15 mouse cellular contexts compared by ENCODE assay signal in genomic region chr5:139337826-139338370, GRCm38 (mm10). TPM values are rescaled to one million over a fixed set of nuclear protein-coding genes. Genes with fewer than 3 reads are reported as not detected.
DNase-seq lines count a peak whose midpoint lies in the region; TF ChIP-seq lines count a peak whose summit lies in the region.
"Had no signal": no experiment of that assay in that cellular context is flagged by ENCODE, and none has a peak within 500 bp of the region (broad histone marks: within the 10 kb centered on the region; RNA-seq: fewer than 3 reads in every experiment).

No protein-coding gene starts in this region.

- no peaks in the 10 kb centered on the region; the same call in 1 of the 2 replicates for H3K4me1 ChIP-seq in heart, adult 2 months (ENCODE audit: control insufficient read depth, insufficient read depth, low read length)
- H3K4me1 ChIP-seq: forebrain, embryonic 13.5 days; limb, embryonic 10.5 days had no signal

- H3K36me3 ChIP-seq in heart, adult 2 months (ENCODE audit: control insufficient read depth, insufficient read depth, low read length), result no peaks in the 10 kb centered on the region

- intact Hi-C loops in heart, adult 2 months (cut with DNase I), result loop anchor here (2.0 kb wide), 1 partner anchor 17 kb away; no protein-coding TSS in a partner anchor

- 25% methylated on average over 13 of the region's 13 CpGs for WGBS in heart, adult 2 months

- H3K79me2 ChIP-seq in heart, adult 2 months (replicated peaks; ENCODE audit: control insufficient read depth, insufficient read depth, low read length), result no peaks in the 10 kb centered on the region

- peak overlapping the region; percentile 47 for H3K27ac ChIP-seq in heart, adult 2 months
- H3K27ac ChIP-seq: forebrain, embryonic 13.5 days; limb, embryonic 10.5 days had no signal

- no peak for TF ChIP-seq CTCF in heart, adult 2 months (IDR thresholded peaks at IDR 0.05)

- no peak overlapping the region for H3K4me3 ChIP-seq in heart, adult 2 months
- H3K4me3 ChIP-seq: forebrain, embryonic 13.5 days; limb, embryonic 10.5 days; megakaryocyte, embryonic 14.5 days had no signal

- no peak for TF ChIP-seq EP300 in heart, adult 2 months (IDR thresholded peaks at IDR 0.05; ENCODE audit: insufficient read depth, low read depth, low read length)

- DNase-seq in heart, adult 2 months, result peak in 1 of 2 experiments; percentile 30
- DNase-seq in heart, adult 8-10 months (ENCODE audit: low spot score), result no peak
- peak; percentile 70 for DNase-seq in adipocyte (ENCODE audit: low spot score)
- peak; percentile 94 to 95 for DNase-seq in cerebellum, postnatal 10 days
- peak; percentile 44 for DNase-seq in heart, postnatal 4 days
- no peak for DNase-seq in thymus, postnatal 10 days (ENCODE audit: low spot score in 2 of 2)
- no peak for DNase-seq in layer of hippocampus, adult 18-20 months (ENCODE audit: low spot score in 2 of 2)
- no peak for DNase-seq in thymus, postnatal 4 days
- DNase-seq: gastrocnemius, postnatal 36 days; liver, postnatal 0 days had no signal

- no peaks in the 10 kb centered on the region for H3K27me3 ChIP-seq in heart, adult 2 months (ENCODE audit: control insufficient read depth, insufficient read depth, low read length)
- H3K27me3 ChIP-seq: forebrain, embryonic 13.5 days; megakaryocyte, embryonic 14.5 days had no signal

- no peak overlapping the region for H3K9ac ChIP-seq in heart, adult 2 months (ENCODE audit: low read depth, low read length)
- H3K9ac ChIP-seq: forebrain, embryonic 13.5 days; liver, postnatal 0 days had no signal

- no peak for TF ChIP-seq POLR2A in heart, adult 2 months (IDR thresholded peaks at IDR 0.05; ENCODE audit: insufficient read depth, low read depth, low read length)

RNA-seq across cellular contexts. Expression of gene Adap1, which starts 12.5 kb away (rescaled TPM):
- 1 to 10 TPM; 1.5 to 1.7 TPM for total RNA-seq in heart, adult 2 months (2021)
- polyA plus RNA-seq in heart, adult 2 months (2012; rRNA removed), result 2.7 and 2.8 TPM in 2 replicates
- 1 to 10 TPM; 2.1 to 4.2 (median 2.9) TPM for total RNA-seq in heart, adult 8-10 months (2022)
- total RNA-seq in heart, postnatal 4 days (2021), result 1 to 10 TPM; 1.8 to 2.4 TPM
- total RNA-seq in layer of hippocampus, adult 18-20 months (2021), result 100 to 1,000 TPM; 164 to 166 TPM

RNA-seq across cellular contexts. Expression of gene Cox19, which starts 13.3 kb away (rescaled TPM):
- 10 to 100 TPM; 82.8 to 94.8 TPM for total RNA-seq in heart, adult 2 months (2021)
- polyA plus RNA-seq in heart, adult 2 months (2012; rRNA removed), result 110 and 112 TPM in 2 replicates
- total RNA-seq in heart, adult 8-10 months (2022), result 100 to 1,000 TPM in 3 of 4 experiments, 10 to 100 TPM in 1; 96.9 to 114 (median 106) TPM
- total RNA-seq in heart, postnatal 4 days (2021), result 10 to 100 TPM; 76.9 to 79.3 TPM
- total RNA-seq in layer of hippocampus, adult 18-20 months (2021), result 10 to 100 TPM; 65.3 to 71.1 TPM

RNA-seq across cellular contexts. Expression of gene Cyp2w1, which starts 14.5 kb away (rescaled TPM):
- not detected for total RNA-seq in heart, adult 2 months (2021)
- not detected in 2 replicates for polyA plus RNA-seq in heart, adult 2 months (2012; rRNA removed)
- total RNA-seq in heart, adult 8-10 months (2022), result not detected
- not detected for total RNA-seq in heart, postnatal 4 days (2021)
- not detected for total RNA-seq in layer of hippocampus, adult 18-20 months (2021)
- total RNA-seq: gastrocnemius, postnatal 36 days; MEL had no signal
- polyA plus RNA-seq: activated CD4-positive, CD25-positive, alpha-beta regulatory T cell, adult 4 months; forebrain, embryonic 13.5 days; limb, embryonic 10.5 days; liver, postnatal 0 days had no signal

RNA-seq across cellular contexts. Expression of gene Gpr146, which starts 39.6 kb away (rescaled TPM):
- 10 to 100 TPM; 42.9 to 56.6 TPM for total RNA-seq in heart, adult 2 months (2021)
- polyA plus RNA-seq in heart, adult 2 months (2012; rRNA removed), result 62.4 and 77.0 TPM in 2 replicates
- 10 to 100 TPM; 43.1 to 55.6 (median 47.0) TPM for total RNA-seq in heart, adult 8-10 months (2022)
- 10 to 100 TPM; 23.3 to 28.2 TPM for total RNA-seq in heart, postnatal 4 days (2021)
- 10 to 100 TPM; 10.8 to 12.2 TPM for total RNA-seq in layer of hippocampus, adult 18-20 months (2021)

Comparison
In these comparisons a context has a peak if more than half of its experiments do, and no peak if none do; other contexts are left out.
1. DNase-seq: peak in adipocyte (single experiment), cerebellum, postnatal 10 days (2 of 2) and heart, postnatal 4 days (single experiment); none in heart, adult 8-10 months (single experiment), thymus, postnatal 10 days (0 of 2), layer of hippocampus, adult 18-20 months (0 of 2) and thymus, postnatal 4 days (single experiment).
2. RNA of gene Adap1, which starts 12.5 kb away (total RNA-seq): 164 to 166 TPM in layer of hippocampus, adult 18-20 months; 2.1 to 4.2 TPM in heart, adult 8-10 months, 1.8 to 2.4 TPM in heart, postnatal 4 days and 1.5 to 1.7 TPM in heart, adult 2 months; every median in the first group is over 10 times any median in the second.